Mouse (Mus musculus) MEL (cell line): ENCODE data around the gene Rcor2.

Experiments used
- CHD2 ChIP-seq: IDR thresholded peaks from 2 replicates; pipeline ENCODE4 v1.6.1; 2011; ENCODE audit warnings: low read length, improper control_type of control experiment
- CTCF ChIP-seq, 3 experiments: IDR thresholded peaks in 2 of 3; conservative IDR thresholded peaks in 1 of 3; 2 replicates each; pipeline ENCODE4 v1.5.1; 2011 to 2012; ENCODE audit warnings: low read length in 3 of 3, low read depth in 2 of 3, mild to moderate bottlenecking in 2 of 3, improper control_type of control experiment in 1 of 3, inconsistent platforms in 1 of 3, mixed read lengths in 1 of 3, moderate library complexity in 1 of 3; ENCODE audit not compliant: control insufficient read depth in 1 of 3, insufficient read depth in 1 of 3, poor library complexity in 1 of 3, severe bottlenecking in 1 of 3
- EP300 ChIP-seq, 2 experiments: IDR thresholded peaks; 2 replicates each; pipeline ENCODE4 v1.6.1; 2011; ENCODE audit warnings: improper control_type of control experiment in 2 of 2, low read length in 2 of 2, low read depth in 1 of 2, mild to moderate bottlenecking in 1 of 2
- GATA1 ChIP-seq: IDR thresholded peaks from 2 replicates; pipeline ENCODE4 v1.6.1; 2011; ENCODE audit warnings: low read depth, low read length, improper control_type of control experiment
- JUND ChIP-seq: IDR thresholded peaks from 2 replicates; pipeline ENCODE4 v1.6.1; 2011; ENCODE audit warnings: low read depth, mild to moderate bottlenecking, improper control_type of control experiment, low read length
- MEF2A ChIP-seq: IDR thresholded peaks from 2 replicates; pipeline ENCODE4 v1.6.1; 2014; ENCODE audit warnings: low read depth, mild to moderate bottlenecking, inconsistent platforms, low read length, improper control_type of control experiment; ENCODE audit not compliant: poor library complexity, insufficient replicate concordance, severe bottlenecking; ENCODE audit errors: extremely low read depth
- MYC ChIP-seq: IDR thresholded peaks from 2 replicates; pipeline ENCODE4 v1.6.1; 2011; ENCODE audit warnings: low read depth, mild to moderate bottlenecking, low read length, improper control_type of control experiment, moderate library complexity
- UBTF ChIP-seq: IDR thresholded peaks from 2 replicates; pipeline ENCODE4 v1.6.1; 2012; ENCODE audit warnings: low read depth, mild to moderate bottlenecking, inconsistent platforms, low read length, improper control_type of control experiment, moderate library complexity, borderline replicate concordance; ENCODE audit not compliant: insufficient read depth
- ZC3H11A ChIP-seq: IDR thresholded peaks from 2 replicates; pipeline ENCODE4 v1.6.1; 2012; ENCODE audit warnings: low read depth, mild to moderate bottlenecking, inconsistent platforms, low read length, improper control_type of control experiment

- no peak for TF ChIP-seq UBTF
- no peak for TF ChIP-seq GATA1
- TF ChIP-seq MEF2A, result no peak
- 0 out of 6 replicates have a peak, but pooled peaks of 1 of the 3 experiments have one; percentile 2 for TF ChIP-seq CTCF (IDR thresholded peaks at IDR 0.05 in 2 of 3, conservative IDR thresholded peaks at IDR 0.05 in 1 of 3; ENCODE audit: control insufficient read depth in 1 of 3, insufficient read depth in 1 of 3, low read depth in 2 of 3, low read length in 3 of 3, poor library complexity in 1 of 3, severe bottlenecking in 1 of 3)
- no peak for TF ChIP-seq JUND
- no peak for TF ChIP-seq ZC3H11A
- no peak for TF ChIP-seq EP300 (IDR thresholded peaks at IDR 0.05; ENCODE audit: low read depth in 1 of 2, low read length in 2 of 2)
- TF ChIP-seq MYC, result no peak
- no peak for TF ChIP-seq CHD2
Measured at GRCm38 (mm10) chr19:7267781-7268721, 926 bp downstream of the Rcor2 start.
